8 mouse cellular contexts compared by ENCODE assay signal in the genomic region with DNA sequence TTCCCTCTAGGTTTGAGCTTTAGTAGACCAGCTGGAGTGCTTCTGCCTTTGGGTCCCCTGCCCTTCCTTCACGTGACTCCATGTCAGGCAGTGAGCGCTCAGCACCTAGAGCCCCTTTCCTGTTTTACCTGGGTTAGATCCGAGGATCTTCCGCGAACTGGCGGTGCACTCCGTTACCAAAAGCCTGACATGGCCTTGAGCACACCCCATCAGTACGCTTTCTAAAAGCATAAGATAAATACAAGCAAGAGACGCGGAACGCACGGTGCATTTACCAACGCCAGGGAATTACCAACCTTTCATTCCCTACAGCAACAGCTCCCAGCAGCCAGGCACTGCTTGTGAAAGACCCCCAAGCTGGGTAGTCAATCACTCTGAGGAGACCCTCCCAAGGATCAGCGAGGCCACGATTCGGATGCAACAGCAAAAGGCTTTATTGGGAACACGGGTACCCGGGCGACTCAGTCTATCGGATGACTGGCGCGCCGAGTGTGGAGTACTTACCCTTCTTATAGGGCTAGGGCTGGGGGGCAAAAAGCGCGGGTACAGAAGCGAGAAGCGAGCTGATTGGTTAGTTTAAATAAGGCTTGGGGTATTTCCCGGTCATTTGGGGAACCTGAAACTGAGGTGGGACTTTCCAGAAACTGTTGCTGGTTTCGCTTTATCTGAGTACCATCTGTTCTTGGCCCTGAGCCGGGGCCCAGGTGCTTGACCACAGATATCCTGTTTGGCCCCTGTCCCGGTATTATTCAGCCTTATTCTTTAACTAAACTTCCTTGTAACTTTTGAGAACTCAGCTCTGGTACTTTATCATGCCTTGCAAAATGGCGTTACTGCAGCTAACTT. TPM values are rescaled to one million over a fixed set of nuclear protein-coding genes. Genes with fewer than 3 reads are reported as not detected.
DNase-seq lines count a peak whose midpoint lies in the region; ATAC-seq and TF ChIP-seq lines count a peak whose summit lies in the region.
"Not testable (repeated sequence)": the region's sequence is repeated elsewhere in the genome, so short reads cannot be mapped to it uniquely, and the experiment has no call there.

No protein-coding gene starts in this region.

- not testable (repeated sequence) for TF ChIP-seq POLR2A in lung, adult 2 months (IDR thresholded peaks at IDR 0.05; ENCODE audit: borderline replicate concordance, extremely low read depth, low read depth, low read length)

- DNase-seq in CD4-positive, CD25-positive, alpha-beta regulatory T cell, adult 2 months (ENCODE audit: low read depth, low spot score) = peak; percentile 63
- peak; percentile 42 for DNase-seq in cerebellum, adult 9-10 months
- DNase-seq in forebrain, embryonic 11.5 days (ENCODE audit: low spot score); heart, postnatal 0 days (ENCODE audit: low spot score); lung, adult 2 months: not testable (repeated sequence)
- peak; percentile 19 for DNase-seq in kidney, postnatal 0 days (ENCODE audit: low spot score)
- DNase-seq in naive thymus-derived CD4-positive, alpha-beta T cell, adult 2 months (ENCODE audit: low read depth) = peak; percentile 61

- not testable (repeated sequence) for TF ChIP-seq EP300 in heart, postnatal 0 days (IDR thresholded peaks at IDR 0.05; ENCODE audit: low read depth)

- not testable (repeated sequence) for H3K9me3 ChIP-seq in forebrain, embryonic 11.5 days (ENCODE audit: control insufficient read depth, low read length); heart, postnatal 0 days (replicated peaks; ENCODE audit: control insufficient read depth, low read length); kidney, postnatal 0 days (replicated peaks; ENCODE audit: low read length); stomach, embryonic 14.5 days (ENCODE audit: control insufficient read depth, low read depth, low read length)

- H3K27me3 ChIP-seq in forebrain, embryonic 11.5 days (ENCODE audit: control insufficient read depth, insufficient read depth, low read length); heart, postnatal 0 days (ENCODE audit: control insufficient read depth, insufficient read depth, low read length); kidney, postnatal 0 days (ENCODE audit: insufficient read depth, low read length); stomach, embryonic 14.5 days (ENCODE audit: control insufficient read depth, insufficient read depth, low read length): not testable (repeated sequence)

- H3K9ac ChIP-seq in forebrain, embryonic 11.5 days (ENCODE audit: low read length) = peak overlapping the region; percentile 84
- H3K9ac ChIP-seq in heart, postnatal 0 days (replicated peaks; ENCODE audit: low read depth, low read length) = peak overlapping the region; percentile 88
- peak overlapping the region; percentile 85 for H3K9ac ChIP-seq in kidney, postnatal 0 days (ENCODE audit: low read depth, low read length)
- peak overlapping the region; percentile 93 for H3K9ac ChIP-seq in stomach, embryonic 14.5 days (replicated peaks; ENCODE audit: low read depth, low read length)

- H3K36me3 ChIP-seq in forebrain, embryonic 11.5 days (ENCODE audit: control insufficient read depth, insufficient read depth, low read length) = peaks cover 11% of the 10 kb centered on the region
- peaks cover 28% of the 10 kb centered on the region for H3K36me3 ChIP-seq in heart, postnatal 0 days (replicated peaks; ENCODE audit: control insufficient read depth, insufficient read depth, low read length)
- peaks cover 10% of the 10 kb centered on the region for H3K36me3 ChIP-seq in kidney, postnatal 0 days (ENCODE audit: insufficient read depth, low read length)
- H3K36me3 ChIP-seq in stomach, embryonic 14.5 days (ENCODE audit: control insufficient read depth, insufficient read depth, low read length) = peaks cover 25% of the 10 kb centered on the region

- H3K4me1 ChIP-seq in forebrain, embryonic 11.5 days (replicated peaks; ENCODE audit: control insufficient read depth, insufficient read depth, low read length) = peaks cover 20% of the 10 kb centered on the region; the same call in 1 of the 2 replicates
- H3K4me1 ChIP-seq in heart, postnatal 0 days (ENCODE audit: control insufficient read depth, insufficient read depth) = peaks cover 29% of the 10 kb centered on the region
- peaks cover 14% of the 10 kb centered on the region for H3K4me1 ChIP-seq in kidney, postnatal 0 days (replicated peaks; ENCODE audit: insufficient read depth, low read length)
- not testable (repeated sequence) for H3K4me1 ChIP-seq in lung, adult 2 months (ENCODE audit: control insufficient read depth, insufficient read depth, low read length)
- peaks cover 22% of the 10 kb centered on the region for H3K4me1 ChIP-seq in stomach, embryonic 14.5 days (ENCODE audit: control insufficient read depth, insufficient read depth, low read length)

- not testable (repeated sequence) for TF ChIP-seq CTCF in heart, postnatal 0 days (IDR thresholded peaks at IDR 0.05; ENCODE audit: low read depth); kidney, postnatal 0 days (IDR thresholded peaks at IDR 0.05; ENCODE audit: low read depth); lung, adult 2 months (IDR thresholded peaks at IDR 0.05; ENCODE audit: insufficient read depth, low read length)

- H3K27ac ChIP-seq in forebrain, embryonic 11.5 days (ENCODE audit: low read depth, low read length) = peak overlapping the region; percentile 96
- H3K27ac ChIP-seq in heart, postnatal 0 days (ENCODE audit: low read depth) = peak overlapping the region; percentile 99
- peak overlapping the region; percentile 98 for H3K27ac ChIP-seq in kidney, postnatal 0 days
- H3K27ac ChIP-seq in stomach, embryonic 14.5 days (ENCODE audit: low read length) = peak overlapping the region; percentile 98

- peak overlapping the region; percentile 99 for H3K4me2 ChIP-seq in forebrain, embryonic 11.5 days (ENCODE audit: low read depth, low read length, severe bottlenecking)
- H3K4me2 ChIP-seq in heart, postnatal 0 days (ENCODE audit: low read depth, low read length) = peak overlapping the region; percentile 98
- peak overlapping the region; percentile 100 for H3K4me2 ChIP-seq in kidney, postnatal 0 days (ENCODE audit: low read length)
- H3K4me2 ChIP-seq in stomach, embryonic 14.5 days (replicated peaks; ENCODE audit: low read depth, low read length) = peak overlapping the region; percentile 97

- peak overlapping the region; percentile 62 for H3K4me3 ChIP-seq in forebrain, embryonic 11.5 days (ENCODE audit: low read depth, low read length)
- H3K4me3 ChIP-seq in heart, postnatal 0 days (ENCODE audit: low read depth, low read length) = peak overlapping the region; percentile 97
- H3K4me3 ChIP-seq in kidney, postnatal 0 days (replicated peaks; ENCODE audit: low read depth, low read length) = peak overlapping the region; percentile 78
- H3K4me3 ChIP-seq in lung, adult 2 months (replicated peaks; ENCODE audit: extremely low read depth, low read depth, low read length) = peak overlapping the region; percentile 78
- peak overlapping the region; percentile 91 for H3K4me3 ChIP-seq in stomach, embryonic 14.5 days (ENCODE audit: low read depth, low read length)

- WGBS in forebrain, embryonic 11.5 days = 31% methylated on average over 29 of the region's 32 CpGs
- WGBS in heart, postnatal 0 days = 18% methylated on average over 28 of the region's 32 CpGs
- WGBS in kidney, postnatal 0 days = 16% methylated on average over 28 of the region's 32 CpGs
- WGBS in lung, adult 2 months = 4% methylated on average over 30 of the region's 32 CpGs
- WGBS in stomach, embryonic 14.5 days = 15% methylated on average over 29 of the region's 32 CpGs

- not testable (repeated sequence) for ATAC-seq in forebrain, embryonic 11.5 days (replicated peaks; ENCODE audit: low FRiP score); heart, postnatal 0 days (ENCODE audit: insufficient read depth, low read depth); kidney, postnatal 0 days (replicated peaks; ENCODE audit: low FRiP score, low read depth); stomach, embryonic 14.5 days (ENCODE audit: insufficient number of reproducible peaks, insufficient read depth, low FRiP score, low read depth)

RNA-seq across cellular contexts. Expression of a gene that starts 0.7 kb away (rescaled TPM):
- polyA plus RNA-seq in forebrain, embryonic 11.5 days (2014; fragmentation: Nextera tagmentation; extraction: Ambion mirVana) = 169 and 174 TPM in 2 replicates
- 61.5 and 92.0 TPM in 2 replicates for total RNA-seq in heart, postnatal 0 days (2014; rRNA removed; ENCODE audit: low replicate concordance)
- 20.4 and 21.7 TPM in 2 replicates for polyA plus RNA-seq in heart, postnatal 0 days (2015; fragmentation: Nextera tagmentation; extraction: Ambion mirVana)
- 61.3 and 63.3 TPM in 2 replicates for polyA plus RNA-seq in kidney, postnatal 0 days (2015; fragmentation: Nextera tagmentation; extraction: Ambion mirVana)
- polyA plus RNA-seq in lung, adult 2 months (2012; rRNA removed) = 119 and 159 TPM in 2 replicates
- polyA plus RNA-seq in stomach, embryonic 14.5 days (2014; fragmentation: Nextera tagmentation; extraction: Ambion mirVana) = 84.0 and 92.3 TPM in 2 replicates

RNA-seq across cellular contexts. Expression of a gene that starts 16.3 kb away (rescaled TPM):
- 0.15 and 0.27 TPM in 2 replicates for polyA plus RNA-seq in forebrain, embryonic 11.5 days (2014; fragmentation: Nextera tagmentation; extraction: Ambion mirVana)
- total RNA-seq in heart, postnatal 0 days (2014; rRNA removed; ENCODE audit: low replicate concordance) = 0.77 and 0.92 TPM in 2 replicates
- 0.43 and 0.63 TPM in 2 replicates for polyA plus RNA-seq in heart, postnatal 0 days (2015; fragmentation: Nextera tagmentation; extraction: Ambion mirVana)
- polyA plus RNA-seq in kidney, postnatal 0 days (2015; fragmentation: Nextera tagmentation; extraction: Ambion mirVana) = 0.16 and 0.20 TPM in 2 replicates
- polyA plus RNA-seq in lung, adult 2 months (2012; rRNA removed) = 4.0 and 4.2 TPM in 2 replicates
- polyA plus RNA-seq in stomach, embryonic 14.5 days (2014; fragmentation: Nextera tagmentation; extraction: Ambion mirVana) = 0.18 and 0.22 TPM in 2 replicates

RNA-seq across cellular contexts. Expression of a gene that starts 18.4 kb away (rescaled TPM):
- polyA plus RNA-seq in forebrain, embryonic 11.5 days (2014; fragmentation: Nextera tagmentation; extraction: Ambion mirVana) = 288 and 292 TPM in 2 replicates
- 23.1 and 43.3 TPM in 2 replicates for total RNA-seq in heart, postnatal 0 days (2014; rRNA removed; ENCODE audit: low replicate concordance)
- polyA plus RNA-seq in heart, postnatal 0 days (2015; fragmentation: Nextera tagmentation; extraction: Ambion mirVana) = 63.5 and 64.2 TPM in 2 replicates
- 133 and 141 TPM in 2 replicates for polyA plus RNA-seq in kidney, postnatal 0 days (2015; fragmentation: Nextera tagmentation; extraction: Ambion mirVana)
- 42.3 and 51.6 TPM in 2 replicates for polyA plus RNA-seq in lung, adult 2 months (2012; rRNA removed)
- polyA plus RNA-seq in stomach, embryonic 14.5 days (2014; fragmentation: Nextera tagmentation; extraction: Ambion mirVana) = 177 and 205 TPM in 2 replicates

RNA-seq across cellular contexts. Expression of a gene that starts 27.6 kb away (rescaled TPM):
- 1.7 and 1.8 TPM in 2 replicates for polyA plus RNA-seq in forebrain, embryonic 11.5 days (2014; fragmentation: Nextera tagmentation; extraction: Ambion mirVana)
- total RNA-seq in heart, postnatal 0 days (2014; rRNA removed; ENCODE audit: low replicate concordance) = 3.3 and 5.1 TPM in 2 replicates
- polyA plus RNA-seq in heart, postnatal 0 days (2015; fragmentation: Nextera tagmentation; extraction: Ambion mirVana) = 1.6 and 1.8 TPM in 2 replicates
- 0.54 and 0.72 TPM in 2 replicates for polyA plus RNA-seq in kidney, postnatal 0 days (2015; fragmentation: Nextera tagmentation; extraction: Ambion mirVana)
- polyA plus RNA-seq in lung, adult 2 months (2012; rRNA removed) = 0.81 and 1.3 TPM in 2 replicates
- 0.73 and 0.75 TPM in 2 replicates for polyA plus RNA-seq in stomach, embryonic 14.5 days (2014; fragmentation: Nextera tagmentation; extraction: Ambion mirVana)

RNA-seq across cellular contexts. Expression of a gene that starts 27.7 kb away (rescaled TPM):
- polyA plus RNA-seq in forebrain, embryonic 11.5 days (2014; fragmentation: Nextera tagmentation; extraction: Ambion mirVana) = 4.0 and 4.1 TPM in 2 replicates
- total RNA-seq in heart, postnatal 0 days (2014; rRNA removed; ENCODE audit: low replicate concordance) = 2.1 and 9.6 TPM in 2 replicates
- 0.77 and 1.2 TPM in 2 replicates for polyA plus RNA-seq in heart, postnatal 0 days (2015; fragmentation: Nextera tagmentation; extraction: Ambion mirVana)
- polyA plus RNA-seq in kidney, postnatal 0 days (2015; fragmentation: Nextera tagmentation; extraction: Ambion mirVana) = 2.3 and 3.7 TPM in 2 replicates
- polyA plus RNA-seq in lung, adult 2 months (2012; rRNA removed) = 2.1 and 2.8 TPM in 2 replicates
- polyA plus RNA-seq in stomach, embryonic 14.5 days (2014; fragmentation: Nextera tagmentation; extraction: Ambion mirVana) = 16.3 and 21.3 TPM in 2 replicates
